Mouse (Mus musculus) heart, postnatal 0 days (tissue): ENCODE measurements around the gene Erbb2.

ENCODE experiments used
- CTCF ChIP-seq: IDR thresholded peaks from 2 replicates; pipeline ENCODE4 v1.5.1; 2016; ENCODE audit warnings: antibody characterized with exemption, control low read depth, low read depth
- EP300 ChIP-seq: IDR thresholded peaks from 2 replicates; pipeline ENCODE4 v1.6.1; 2016; ENCODE audit warnings: antibody characterized with exemption, low read depth

- TF ChIP-seq CTCF (no peak), EP300 (no peak)
These were observed 38.0 kb upstream of the Erbb2 start for GRCm38 (mm10) chr11:98374266-98374665.
